Comparison of ENCODE assay signal across 8 mouse cellular contexts in the genomic region with DNA sequence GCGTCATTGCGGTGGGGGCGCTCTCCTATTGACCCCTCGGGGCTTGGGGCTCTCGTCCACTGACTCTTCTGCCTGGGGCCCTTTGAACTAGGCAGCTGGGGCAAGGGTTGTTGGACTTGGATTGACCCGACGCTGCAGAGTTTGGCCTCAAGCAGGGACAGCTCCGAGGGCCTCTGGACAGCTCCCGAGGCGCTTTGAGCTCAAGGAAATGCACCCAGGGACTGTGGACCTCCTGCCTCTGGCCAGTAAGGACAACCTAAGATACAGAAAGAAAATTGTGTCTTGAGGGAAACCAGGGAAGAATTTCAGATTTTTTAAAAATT. TPM values are rescaled to one million over a fixed set of nuclear protein-coding genes. Genes with fewer than 3 reads are reported as not detected.
A peak's percentile ranks its signal among the peaks of the same experiment; 100 is the strongest.
DNase-seq lines count a peak whose midpoint lies in the region; ATAC-seq and TF ChIP-seq lines count a peak whose summit lies in the region.

No protein-coding gene starts in this region.

- peak overlapping the region; percentile 92 for H3K4me3 ChIP-seq in lung, embryonic 16.5 days (ENCODE audit: low read length)
- peak overlapping the region; percentile 79 for H3K4me3 ChIP-seq in forebrain, embryonic 12.5 days (replicated peaks)
- peak overlapping the region; percentile 78 for H3K4me3 ChIP-seq in limb, embryonic 11.5 days (ENCODE audit: low read depth, low read length)
- peak overlapping the region; percentile 93 for H3K4me3 ChIP-seq in olfactory bulb, adult 2 months (ENCODE audit: insufficient read depth, low read depth, low read length)

- no peaks in the 10 kb centered on the region for H3K9me3 ChIP-seq in lung, embryonic 16.5 days (ENCODE audit: control insufficient read depth, low read length)
- H3K9me3 ChIP-seq in forebrain, embryonic 12.5 days, result no peaks in the 10 kb centered on the region
- H3K9me3 ChIP-seq in limb, embryonic 11.5 days (ENCODE audit: control insufficient read depth, low read length), result no peaks in the 10 kb centered on the region

- H3K9ac ChIP-seq in lung, embryonic 16.5 days (ENCODE audit: low read length), result peak overlapping the region; percentile 96
- peak overlapping the region; percentile 75 for H3K9ac ChIP-seq in forebrain, embryonic 12.5 days
- H3K9ac ChIP-seq in limb, embryonic 11.5 days (ENCODE audit: low read length), result peak overlapping the region; percentile 72; the same call in 1 of the 2 replicates

- H3K36me3 ChIP-seq in lung, embryonic 16.5 days (ENCODE audit: control insufficient read depth, insufficient read depth, low read length), result no peaks in the 10 kb centered on the region; the same call in 1 of the 2 replicates
- no peaks in the 10 kb centered on the region for H3K36me3 ChIP-seq in forebrain, embryonic 12.5 days (replicated peaks)
- no peaks in the 10 kb centered on the region for H3K36me3 ChIP-seq in limb, embryonic 11.5 days (ENCODE audit: control insufficient read depth, insufficient read depth, low read length)

- no peak for TF ChIP-seq CTCF in olfactory bulb, adult 2 months (IDR thresholded peaks at IDR 0.05; ENCODE audit: insufficient read depth, low read depth, low read length)

- H3K27me3 ChIP-seq in lung, embryonic 16.5 days (ENCODE audit: control insufficient read depth, insufficient read depth, low read depth, low read length), result no peaks in the 10 kb centered on the region
- peaks cover 33% of the 10 kb centered on the region for H3K27me3 ChIP-seq in forebrain, embryonic 12.5 days
- peaks cover 8% of the 10 kb centered on the region; the same call in 1 of the 2 replicates for H3K27me3 ChIP-seq in limb, embryonic 11.5 days (ENCODE audit: control insufficient read depth, insufficient read depth, low read length)

- H3K4me1 ChIP-seq in lung, embryonic 16.5 days (replicated peaks; ENCODE audit: control insufficient read depth, insufficient read depth, low read length), result peaks cover 23% of the 10 kb centered on the region
- peaks cover 6% of the 10 kb centered on the region for H3K4me1 ChIP-seq in forebrain, embryonic 12.5 days
- H3K4me1 ChIP-seq in limb, embryonic 11.5 days (ENCODE audit: control insufficient read depth, insufficient read depth, low read length), result no peaks in the 10 kb centered on the region
- peaks cover 14% of the 10 kb centered on the region for H3K4me1 ChIP-seq in olfactory bulb, adult 2 months (ENCODE audit: control insufficient read depth, insufficient read depth, low read length)

- TF ChIP-seq POLR2A in olfactory bulb, adult 2 months (IDR thresholded peaks at IDR 0.05; ENCODE audit: insufficient read depth, low read depth, low read length), result no peak; the same call in 1 of the 2 replicates

- H3K4me2 ChIP-seq in lung, embryonic 16.5 days (ENCODE audit: low read depth, low read length), result peak overlapping the region; percentile 92
- H3K4me2 ChIP-seq in forebrain, embryonic 12.5 days, result peak overlapping the region; percentile 98
- peak overlapping the region; percentile 94 for H3K4me2 ChIP-seq in limb, embryonic 11.5 days (ENCODE audit: low read depth, severe bottlenecking)

- H3K27ac ChIP-seq in lung, embryonic 16.5 days (ENCODE audit: low read length), result peak overlapping the region; percentile 95
- no peak overlapping the region for H3K27ac ChIP-seq in forebrain, embryonic 12.5 days
- H3K27ac ChIP-seq in limb, embryonic 11.5 days (replicated peaks; ENCODE audit: low read depth, low read length), result no peak overlapping the region
- H3K27ac ChIP-seq in olfactory bulb, adult 2 months (ENCODE audit: insufficient read depth, low read depth, low read length), result no peak overlapping the region

- ATAC-seq in lung, embryonic 16.5 days (ENCODE audit: low read depth), result peak; percentile 23
- peak; percentile 12; the same call in 1 of the 2 replicates for ATAC-seq in forebrain, embryonic 12.5 days (ENCODE audit: low FRiP score)
- peak; percentile 35; the same call in 1 of the 2 replicates for ATAC-seq in limb, embryonic 11.5 days (ENCODE audit: insufficient number of reproducible peaks, low FRiP score, low TSS enrichment, low read depth)

- DNase-seq in lung, postnatal 4 days, result no peak
- DNase-seq in limb, embryonic 11.5 days (ENCODE audit: low spot score), result no peak
- no peak for DNase-seq in right cerebral cortex, adult 2 months (ENCODE audit: low spot score in 2 of 2)
- no peak for DNase-seq in adrenal gland, adult 18-20 months (ENCODE audit: low spot score in 2 of 2)
- DNase-seq in layer of hippocampus, postnatal 25 days (ENCODE audit: extremely low spot score in 1 of 2, low spot score in 1 of 2), result no peak

- 2% methylated on average over 10 of the region's 10 CpGs for WGBS in lung, embryonic 16.5 days
- WGBS in forebrain, embryonic 12.5 days, result 1% methylated on average over 7 of the region's 10 CpGs
- 1% methylated on average over 10 of the region's 10 CpGs for WGBS in limb, embryonic 11.5 days
- 10% methylated on average over 10 of the region's 10 CpGs for WGBS in olfactory bulb, adult 2 months

RNA-seq across cellular contexts. Expression of gene Elmo1, which starts 1.2 kb away (rescaled TPM):
- polyA plus RNA-seq in lung, embryonic 16.5 days (2015; fragmentation: Nextera tagmentation; extraction: Ambion mirVana), result 43.9 and 44.3 TPM in 2 replicates
- polyA plus RNA-seq in forebrain, embryonic 12.5 days (2016; fragmentation: Nextera tagmentation; extraction: Ambion mirVana), result 17.8 and 22.8 TPM in 2 replicates
- 7.4 and 9.6 TPM in 2 replicates for polyA plus RNA-seq in limb, embryonic 11.5 days (2014; fragmentation: Nextera tagmentation; extraction: Ambion mirVana)
- polyA plus RNA-seq in olfactory bulb, adult 2 months (2012; ENCODE audit: insufficient read depth, insufficient read length, low replicate concordance, missing spikeins), result 223 TPM in 1 of 2 replicates, not detected in the other
- 10 to 100 TPM in 1 of 2 experiments, 1 to 10 TPM in 1; 8.9 to 14.4 TPM for total RNA-seq in adrenal gland, adult 18-20 months (2021)
- 10 to 100 TPM; 28.1 to 30.9 TPM for total RNA-seq in layer of hippocampus, postnatal 25 days (2021)
